Mouse (Mus musculus) cerebellum, adult 9-11 months (tissue): ENCODE data around the gene Gm20883.
"Not testable (repeated sequence)": the region's sequence is repeated elsewhere in the genome, so short reads cannot be mapped to it uniquely, and the experiment has no call there.

ENCODE experiments used
- DNase-seq: peaks from one replicate; pipeline ENCODE4 v3.0.0; 2022

Gm20883 gene

DNA sequence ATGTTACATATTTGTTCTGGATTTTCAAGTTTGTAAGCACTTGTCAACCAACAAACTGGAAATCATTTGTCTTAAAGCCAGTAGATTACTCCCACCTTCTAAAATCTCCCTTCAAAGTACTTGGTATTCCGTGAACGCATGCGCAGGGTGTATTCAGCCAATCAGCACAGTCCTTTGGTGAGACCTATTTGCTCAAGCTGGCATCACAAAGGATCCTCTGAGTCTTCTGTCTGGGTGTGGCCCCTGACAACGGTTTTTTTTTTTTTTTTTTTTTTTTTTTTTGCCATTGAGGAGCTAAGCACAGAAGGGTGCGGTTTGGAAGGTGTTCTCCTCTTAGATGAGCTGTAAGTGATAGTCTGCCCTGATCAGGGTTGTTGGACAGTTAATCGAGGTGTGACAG is at the start of gene Gm20883:
TSS of gene Gm20883 (plus strand) at position 301 of the 400 bp plus-strand sequence.
- DNase-seq, result not testable (repeated sequence)
